Mouse (Mus musculus) lung, adult 2 months (tissue): ENCODE measurements around the gene Fam198a.

Source experiments
- CTCF ChIP-seq: fragments of 200-500 bp; IDR thresholded peaks from 2 replicates; pipeline ENCODE4 v1.5.1; 2011; ENCODE audit warnings: mild to moderate bottlenecking, low read length, control low read depth; ENCODE audit not compliant: insufficient read depth
- POLR2A ChIP-seq: fragments of 200-500 bp; IDR thresholded peaks from 2 replicates; pipeline ENCODE4 v1.6.1; 2011; ENCODE audit warnings: low read depth, mild to moderate bottlenecking, control low read depth, low read length, borderline replicate concordance; ENCODE audit errors: extremely low read depth

DNA sequence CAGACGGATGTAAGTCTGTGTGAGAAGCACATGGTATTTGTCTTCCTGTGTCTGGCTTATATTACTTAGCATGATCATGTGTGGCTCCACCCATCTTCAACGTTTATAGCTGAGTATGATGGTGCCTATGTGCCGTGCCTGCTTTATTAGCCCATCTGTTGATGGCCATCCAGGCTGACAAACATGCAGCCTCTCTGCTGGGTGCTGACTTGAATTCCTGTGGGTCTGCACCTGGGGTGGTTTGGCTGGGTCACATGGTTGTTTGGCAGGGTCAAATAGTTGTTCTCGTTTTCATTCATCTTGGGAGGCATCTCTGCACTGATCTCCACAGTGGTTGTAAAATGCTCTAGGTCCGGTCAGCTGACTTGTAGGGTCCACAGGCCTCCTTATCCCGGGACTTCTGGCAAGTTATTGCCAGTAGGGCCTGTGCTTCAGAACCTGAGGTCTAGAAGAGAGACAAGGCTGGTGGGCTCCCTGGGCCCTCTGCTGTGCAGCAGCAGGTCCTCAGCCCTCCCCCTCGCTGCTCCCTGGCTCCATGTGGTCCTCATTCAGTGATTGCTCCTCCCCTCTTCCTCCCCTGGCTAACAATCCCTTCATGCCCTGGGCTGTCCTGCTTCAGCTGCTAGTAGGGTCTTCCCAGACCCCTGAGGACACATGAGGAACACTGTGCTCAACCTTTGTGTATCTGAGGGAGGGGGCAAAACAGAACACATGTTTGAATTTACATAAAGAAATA is 75.2 kb downstream of the Fam198a start:
- TF ChIP-seq CTCF (no peak), POLR2A (no peak)
